Mouse (Mus musculus): ENCODE measurements around the gene Fat2. TPM values are rescaled to one million over a fixed set of nuclear protein-coding genes. Genes with fewer than 3 reads are reported as not detected.

The Fat2 gene
- polyA plus RNA-seq, 1 experiment from 2014 or later, result 0.23 TPM

DNA sequence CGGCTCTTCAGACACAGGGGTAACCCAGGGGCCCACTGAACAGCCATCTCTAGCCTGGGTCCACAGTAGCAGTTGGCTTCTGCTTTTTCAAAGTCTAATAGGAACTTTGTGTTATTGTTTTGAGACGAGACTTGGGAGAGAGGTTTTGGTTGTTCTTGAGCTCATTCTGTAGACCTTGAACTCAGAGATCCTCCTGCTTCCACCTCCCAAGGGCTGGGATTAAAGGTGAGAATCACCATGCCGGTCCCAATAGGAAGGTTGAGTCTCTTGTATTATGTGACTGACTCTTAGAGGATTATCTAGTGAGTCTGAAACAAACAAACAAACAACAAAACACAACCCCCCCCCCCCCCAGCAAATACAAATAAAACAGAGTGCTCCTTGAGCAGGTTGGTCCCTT, 117.9 kb downstream of the Fat2 start:
- Histone ChIP-seq H3K4me3 (ENCODE audit: low read depth, low read length) (no peak overlapping the region), H3K27ac (ENCODE audit: low read length) (no peak overlapping the region), H3K36me3 (ENCODE audit: insufficient read depth, low read length) (peaks cover 7% of the 10 kb centered on the region; the same call in 1 of the 2 replicates), H3K27me3 (replicated peaks; ENCODE audit: insufficient read depth, low read length) (no peaks in the 10 kb centered on the region), H3K4me1 (ENCODE audit: insufficient read depth, low read depth, low read length) (no peaks in the 10 kb centered on the region; the same call in 1 of the 2 replicates), H3K9me3 (ENCODE audit: low read length) (no peaks in the 10 kb centered on the region), H3K9ac (replicated peaks; ENCODE audit: low read depth) (no peak overlapping the region), H3K4me2 (replicated peaks; ENCODE audit: low read depth, low read length) (no peak overlapping the region)
- no peak for DNase-seq (ENCODE audit: low spot score)
- no peak for ATAC-seq
- 79% methylated on average over 3 of the region's 3 CpGs for WGBS
- TF ChIP-seq EP300 (IDR thresholded peaks at IDR 0.05) (no peak), CTCF (IDR thresholded peaks at IDR 0.05) (no peak)

GRCm38 (mm10) chr11:55217880-55218279, 118.5 kb downstream of the Fat2 start:
- TF ChIP-seq EP300 (IDR thresholded peaks at IDR 0.05) (no peak), CTCF (IDR thresholded peaks at IDR 0.05) (no peak)
- ATAC-seq (no peak), DNase-seq (ENCODE audit: low spot score) (no peak)
- no peak overlapping the region for H3K4me2 ChIP-seq (replicated peaks; ENCODE audit: low read depth, low read length)
- peaks cover 7% of the 10 kb centered on the region; the same call in 1 of the 2 replicates for H3K36me3 ChIP-seq (ENCODE audit: insufficient read depth, low read length)
- WGBS, result 85% methylated on average over 7 of the region's 7 CpGs
- no peak overlapping the region for H3K27ac ChIP-seq (ENCODE audit: low read length)
- H3K4me1 ChIP-seq (ENCODE audit: insufficient read depth, low read depth, low read length), result no peaks in the 10 kb centered on the region; the same call in 1 of the 2 replicates
- no peaks in the 10 kb centered on the region for H3K9me3 ChIP-seq (ENCODE audit: low read length)
- H3K27me3 ChIP-seq (replicated peaks; ENCODE audit: insufficient read depth, low read length), result no peaks in the 10 kb centered on the region
- no peak overlapping the region for H3K9ac ChIP-seq (replicated peaks; ENCODE audit: low read depth)
- no peak overlapping the region for H3K4me3 ChIP-seq (ENCODE audit: low read depth, low read length)

- Histone ChIP-seq H3K27me3 (replicated peaks; ENCODE audit: insufficient read depth, low read length) (no peaks in the 10 kb centered on the region), H3K36me3 (ENCODE audit: insufficient read depth, low read length) (peaks cover 7% of the 10 kb centered on the region; the same call in 1 of the 2 replicates), H3K9me3 (ENCODE audit: low read length) (no peaks in the 10 kb centered on the region), H3K4me1 (ENCODE audit: insufficient read depth, low read depth, low read length) (no peaks in the 10 kb centered on the region; the same call in 1 of the 2 replicates), H3K27ac (ENCODE audit: low read length) (no peak overlapping the region), H3K4me3 (ENCODE audit: low read depth, low read length) (no peak overlapping the region), H3K4me2 (replicated peaks; ENCODE audit: low read depth, low read length) (no peak overlapping the region), H3K9ac (replicated peaks; ENCODE audit: low read depth) (no peak overlapping the region)
- TF ChIP-seq CTCF (IDR thresholded peaks at IDR 0.05), result no peak
- TF ChIP-seq EP300 (IDR thresholded peaks at IDR 0.05), result no peak
- DNase-seq (ENCODE audit: low spot score), result no peak
- 75% methylated on average over 4 of the region's 4 CpGs for WGBS
- no peak for ATAC-seq
Observed at GRCm38 (mm10) chr11:55217418-55217817, 118.9 kb downstream of the Fat2 start.

DNA sequence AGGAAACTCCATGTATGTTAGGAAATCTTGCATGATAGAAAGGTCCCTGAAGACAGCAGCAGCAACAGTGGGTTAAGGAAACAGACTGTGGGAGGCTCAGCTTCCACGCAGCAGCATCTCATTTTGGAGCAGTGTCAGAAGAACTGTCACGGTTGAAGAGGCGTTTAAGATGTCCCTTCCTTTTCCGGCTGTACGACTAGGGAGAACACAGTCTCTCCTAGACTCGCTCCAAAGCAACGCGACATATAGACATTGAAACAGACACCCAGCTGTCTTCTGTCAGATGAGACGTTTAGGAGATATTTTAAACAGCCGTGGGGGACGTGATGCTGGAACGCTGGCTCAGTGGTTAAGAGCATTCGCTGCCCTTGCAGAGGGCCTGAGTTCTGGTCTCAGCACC, 119.5 kb downstream of the Fat2 start:
- Histone ChIP-seq H3K27ac (ENCODE audit: low read length) (no peak overlapping the region), H3K4me2 (replicated peaks; ENCODE audit: low read depth, low read length) (no peak overlapping the region), H3K9me3 (ENCODE audit: low read length) (no peaks in the 10 kb centered on the region), H3K9ac (replicated peaks; ENCODE audit: low read depth) (no peak overlapping the region), H3K4me1 (ENCODE audit: insufficient read depth, low read depth, low read length) (no peaks in the 10 kb centered on the region; the same call in 1 of the 2 replicates), H3K27me3 (replicated peaks; ENCODE audit: insufficient read depth, low read length) (no peaks in the 10 kb centered on the region), H3K36me3 (ENCODE audit: insufficient read depth, low read length) (peaks cover 7% of the 10 kb centered on the region; the same call in 1 of the 2 replicates), H3K4me3 (ENCODE audit: low read depth, low read length) (no peak overlapping the region)
- 49% methylated on average over 13 of the region's 13 CpGs for WGBS
- ATAC-seq, result peak; percentile 65
- TF ChIP-seq EP300 (IDR thresholded peaks at IDR 0.05) (no peak), CTCF (IDR thresholded peaks at IDR 0.05) (no peak)
- DNase-seq (ENCODE audit: low spot score), result peak; percentile 75

DNA sequence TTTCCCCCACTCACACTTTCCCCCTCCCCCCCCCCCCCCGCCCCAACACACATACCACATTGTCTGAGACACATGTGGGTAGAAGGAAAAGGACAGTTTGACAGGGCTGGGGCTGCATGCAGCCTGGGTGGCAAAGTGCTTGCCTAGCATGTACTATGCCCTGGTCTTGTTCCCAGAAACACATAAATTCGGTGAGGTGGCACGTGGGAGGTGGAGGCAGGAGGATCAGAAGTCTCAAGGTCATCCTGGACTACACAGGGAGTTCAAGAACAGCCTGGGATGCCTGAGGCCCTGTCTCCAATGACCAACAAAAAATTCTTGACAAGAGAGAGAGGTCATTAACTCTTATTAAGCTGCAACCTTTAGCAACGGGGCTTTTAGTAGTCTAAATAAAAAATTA, 120.3 kb downstream of the Fat2 start:
- Histone ChIP-seq H3K27ac (ENCODE audit: low read length) (no peak overlapping the region), H3K4me2 (replicated peaks; ENCODE audit: low read depth, low read length) (no peak overlapping the region), H3K9me3 (ENCODE audit: low read length) (no peaks in the 10 kb centered on the region), H3K27me3 (replicated peaks; ENCODE audit: insufficient read depth, low read length) (no peaks in the 10 kb centered on the region), H3K9ac (replicated peaks; ENCODE audit: low read depth) (no peak overlapping the region), H3K4me1 (ENCODE audit: insufficient read depth, low read depth, low read length) (no peaks in the 10 kb centered on the region; the same call in 1 of the 2 replicates), H3K36me3 (ENCODE audit: insufficient read depth, low read length) (peaks cover 7% of the 10 kb centered on the region; the same call in 1 of the 2 replicates), H3K4me3 (ENCODE audit: low read depth, low read length) (no peak overlapping the region)
- no peak for TF ChIP-seq CTCF (IDR thresholded peaks at IDR 0.05)
- TF ChIP-seq EP300 (IDR thresholded peaks at IDR 0.05), result no peak
- 64% methylated on average over 3 of the region's 4 CpGs for WGBS
- ATAC-seq (no peak), DNase-seq (ENCODE audit: low spot score) (no peak)

GRCm38 (mm10) chr11:55214978-55215377, 121.4 kb downstream of the Fat2 start:
- H3K36me3 ChIP-seq (ENCODE audit: insufficient read depth, low read length), result peaks cover 7% of the 10 kb centered on the region; the same call in 1 of the 2 replicates
- H3K4me3 ChIP-seq (ENCODE audit: low read depth, low read length), result no peak overlapping the region
- H3K27me3 ChIP-seq (replicated peaks; ENCODE audit: insufficient read depth, low read length), result no peaks in the 10 kb centered on the region
- H3K9ac ChIP-seq (replicated peaks; ENCODE audit: low read depth), result no peak overlapping the region
- TF ChIP-seq EP300 (IDR thresholded peaks at IDR 0.05), result no peak
- DNase-seq (ENCODE audit: low spot score), result peak; percentile 72
- peak; percentile 78 for ATAC-seq
- H3K4me2 ChIP-seq (replicated peaks; ENCODE audit: low read depth, low read length), result no peak overlapping the region
- no peaks in the 10 kb centered on the region for H3K9me3 ChIP-seq (ENCODE audit: low read length)
- H3K27ac ChIP-seq (ENCODE audit: low read length), result no peak overlapping the region; the same call in 1 of the 2 replicates
- H3K4me1 ChIP-seq (ENCODE audit: insufficient read depth, low read depth, low read length), result no peaks in the 10 kb centered on the region; the same call in 1 of the 2 replicates
- WGBS, result 49% methylated on average over 3 of the region's 3 CpGs
